Mouse (Mus musculus): ENCODE data around the gene Gm11060. TPM values are rescaled to one million over a fixed set of nuclear protein-coding genes. Genes with fewer than 3 reads are reported as not detected.

Gm11060 gene
- polyA plus RNA-seq (2015; fragmentation: Nextera tagmentation; extraction: Ambion mirVana), result not detected in 2 replicates

GRCm38 (mm10) chr2:105091718-105092117 lies at the start of gene Gm11060:
Gene Gm11060 (plus strand): TSS chr2:105092018.
- no peak within 1 kb of the TSS for H3K4me3 ChIP-seq (ENCODE audit: low read length)
- H3K27ac ChIP-seq (ENCODE audit: low read depth, low read length), result no peak within 1 kb of the TSS
- 88% methylated on average over 2 of the region's 2 CpGs for WGBS
- no peaks in the 10 kb centered on the region for H3K27me3 ChIP-seq (replicated peaks; ENCODE audit: control insufficient read depth, insufficient read depth, low read length)
- H3K36me3 ChIP-seq (ENCODE audit: control insufficient read depth, insufficient read depth, low read length), result no peaks in the 10 kb centered on the region
- no peaks in the 10 kb centered on the region for H3K9me3 ChIP-seq (ENCODE audit: control insufficient read depth, low read length)
- no peak for ATAC-seq
- peaks cover 12% of the 10 kb centered on the region for H3K4me1 ChIP-seq (ENCODE audit: control insufficient read depth, insufficient read depth, low read depth, low read length)
- H3K4me2 ChIP-seq (ENCODE audit: low read length), result no peak within 1 kb of the TSS
- no peak within 1 kb of the TSS for H3K9ac ChIP-seq (ENCODE audit: low read depth, low read length)

- Histone ChIP-seq H3K4me2 (ENCODE audit: low read length) (no peak overlapping the region), H3K27ac (ENCODE audit: low read depth, low read length) (no peak overlapping the region), H3K4me1 (ENCODE audit: control insufficient read depth, insufficient read depth, low read depth, low read length) (no peaks in the 10 kb centered on the region), H3K9me3 (ENCODE audit: control insufficient read depth, low read length) (no peaks in the 10 kb centered on the region), H3K27me3 (replicated peaks; ENCODE audit: control insufficient read depth, insufficient read depth, low read length) (no peaks in the 10 kb centered on the region), H3K4me3 (ENCODE audit: low read length) (no peak overlapping the region), H3K36me3 (ENCODE audit: control insufficient read depth, insufficient read depth, low read length) (no peaks in the 10 kb centered on the region), H3K9ac (ENCODE audit: low read depth, low read length) (no peak overlapping the region)
- ATAC-seq, result no peak
- WGBS, result 74% methylated on average over 4 of the region's 4 CpGs
These were observed 48.7 kb upstream of the Gm11060 start for GRCm38 (mm10) chr2:105043152-105043551.

GRCm38 (mm10) chr2:105048301-105048700 lies 43.5 kb upstream of the Gm11060 start:
- Histone ChIP-seq H3K4me2 (ENCODE audit: low read length) (no peak overlapping the region), H3K9me3 (ENCODE audit: control insufficient read depth, low read length) (no peaks in the 10 kb centered on the region), H3K27me3 (replicated peaks; ENCODE audit: control insufficient read depth, insufficient read depth, low read length) (no peaks in the 10 kb centered on the region), H3K9ac (ENCODE audit: low read depth, low read length) (no peak overlapping the region), H3K4me3 (ENCODE audit: low read length) (no peak overlapping the region), H3K4me1 (ENCODE audit: control insufficient read depth, insufficient read depth, low read depth, low read length) (no peaks in the 10 kb centered on the region), H3K27ac (ENCODE audit: low read depth, low read length) (no peak overlapping the region), H3K36me3 (ENCODE audit: control insufficient read depth, insufficient read depth, low read length) (no peaks in the 10 kb centered on the region)
- 28% methylated on average over 1 of the region's 1 CpGs for WGBS
- no peak for ATAC-seq

GRCm38 (mm10) chr2:105055529-105055928 lies 36.3 kb upstream of the Gm11060 start:
- no peaks in the 10 kb centered on the region for H3K9me3 ChIP-seq (ENCODE audit: control insufficient read depth, low read length)
- no peaks in the 10 kb centered on the region for H3K4me1 ChIP-seq (ENCODE audit: control insufficient read depth, insufficient read depth, low read depth, low read length)
- H3K4me3 ChIP-seq (ENCODE audit: low read length), result no peak overlapping the region
- no peak overlapping the region for H3K27ac ChIP-seq (ENCODE audit: low read depth, low read length)
- ATAC-seq, result no peak
- 87% methylated on average over 1 of the region's 1 CpGs for WGBS
- no peaks in the 10 kb centered on the region for H3K27me3 ChIP-seq (replicated peaks; ENCODE audit: control insufficient read depth, insufficient read depth, low read length)
- H3K36me3 ChIP-seq (ENCODE audit: control insufficient read depth, insufficient read depth, low read length), result no peaks in the 10 kb centered on the region
- no peak overlapping the region for H3K9ac ChIP-seq (ENCODE audit: low read depth, low read length)
- no peak overlapping the region for H3K4me2 ChIP-seq (ENCODE audit: low read length)

- Histone ChIP-seq H3K9me3 (ENCODE audit: control insufficient read depth, low read length) (no peaks in the 10 kb centered on the region), H3K27me3 (replicated peaks; ENCODE audit: control insufficient read depth, insufficient read depth, low read length) (no peaks in the 10 kb centered on the region), H3K27ac (ENCODE audit: low read depth, low read length) (no peak overlapping the region), H3K4me3 (ENCODE audit: low read length) (no peak overlapping the region), H3K4me2 (ENCODE audit: low read length) (no peak overlapping the region), H3K36me3 (ENCODE audit: control insufficient read depth, insufficient read depth, low read length) (no peaks in the 10 kb centered on the region), H3K4me1 (ENCODE audit: control insufficient read depth, insufficient read depth, low read depth, low read length) (no peaks in the 10 kb centered on the region), H3K9ac (ENCODE audit: low read depth, low read length) (no peak overlapping the region)
- WGBS, result 84% methylated on average over 7 of the region's 7 CpGs
- ATAC-seq, result no peak
These were observed 33.2 kb upstream of the Gm11060 start for GRCm38 (mm10) chr2:105058577-105059116.

- no peak overlapping the region for H3K4me3 ChIP-seq (ENCODE audit: low read length)
- H3K4me1 ChIP-seq (ENCODE audit: control insufficient read depth, insufficient read depth, low read depth, low read length), result no peaks in the 10 kb centered on the region
- no peak for ATAC-seq
- H3K27me3 ChIP-seq (replicated peaks; ENCODE audit: control insufficient read depth, insufficient read depth, low read length), result no peaks in the 10 kb centered on the region
- H3K9me3 ChIP-seq (ENCODE audit: control insufficient read depth, low read length), result no peaks in the 10 kb centered on the region
- WGBS, result 56% methylated on average over 7 of the region's 7 CpGs
- no peak overlapping the region for H3K27ac ChIP-seq (ENCODE audit: low read depth, low read length)
- no peak overlapping the region for H3K9ac ChIP-seq (ENCODE audit: low read depth, low read length)
- no peaks in the 10 kb centered on the region for H3K36me3 ChIP-seq (ENCODE audit: control insufficient read depth, insufficient read depth, low read length)
- no peak overlapping the region for H3K4me2 ChIP-seq (ENCODE audit: low read length)
These were observed 29.0 kb upstream of the Gm11060 start for GRCm38 (mm10) chr2:105062741-105063372.

GRCm38 (mm10) chr2:105072496-105072895 lies 19.3 kb upstream of the Gm11060 start:
- Histone ChIP-seq H3K27me3 (replicated peaks; ENCODE audit: control insufficient read depth, insufficient read depth, low read length) (no peaks in the 10 kb centered on the region), H3K36me3 (ENCODE audit: control insufficient read depth, insufficient read depth, low read length) (no peaks in the 10 kb centered on the region), H3K27ac (ENCODE audit: low read depth, low read length) (no peak overlapping the region), H3K9ac (ENCODE audit: low read depth, low read length) (no peak overlapping the region), H3K9me3 (ENCODE audit: control insufficient read depth, low read length) (no peaks in the 10 kb centered on the region), H3K4me1 (ENCODE audit: control insufficient read depth, insufficient read depth, low read depth, low read length) (no peaks in the 10 kb centered on the region), H3K4me3 (ENCODE audit: low read length) (no peak overlapping the region), H3K4me2 (ENCODE audit: low read length) (no peak overlapping the region)
- no peak for ATAC-seq
- WGBS, result 74% methylated on average over 4 of the region's 4 CpGs

- H3K4me1 ChIP-seq (ENCODE audit: control insufficient read depth, insufficient read depth, low read depth, low read length), result no peaks in the 10 kb centered on the region
- H3K36me3 ChIP-seq (ENCODE audit: control insufficient read depth, insufficient read depth, low read length), result no peaks in the 10 kb centered on the region
- no peak overlapping the region for H3K9ac ChIP-seq (ENCODE audit: low read depth, low read length)
- no peaks in the 10 kb centered on the region for H3K9me3 ChIP-seq (ENCODE audit: control insufficient read depth, low read length)
- ATAC-seq, result no peak
- no peak overlapping the region for H3K4me3 ChIP-seq (ENCODE audit: low read length)
- WGBS, result 42% methylated on average over 4 of the region's 4 CpGs
- no peak overlapping the region for H3K4me2 ChIP-seq (ENCODE audit: low read length)
- H3K27ac ChIP-seq (ENCODE audit: low read depth, low read length), result no peak overlapping the region
- no peaks in the 10 kb centered on the region for H3K27me3 ChIP-seq (replicated peaks; ENCODE audit: control insufficient read depth, insufficient read depth, low read length)
These were observed 17.6 kb upstream of the Gm11060 start for GRCm38 (mm10) chr2:105074196-105074595.

- Histone ChIP-seq H3K4me2 (ENCODE audit: low read length) (no peak overlapping the region), H3K9me3 (ENCODE audit: control insufficient read depth, low read length) (no peaks in the 10 kb centered on the region), H3K9ac (ENCODE audit: low read depth, low read length) (no peak overlapping the region), H3K27ac (ENCODE audit: low read depth, low read length) (no peak overlapping the region), H3K27me3 (replicated peaks; ENCODE audit: control insufficient read depth, insufficient read depth, low read length) (no peaks in the 10 kb centered on the region), H3K36me3 (ENCODE audit: control insufficient read depth, insufficient read depth, low read length) (no peaks in the 10 kb centered on the region), H3K4me1 (ENCODE audit: control insufficient read depth, insufficient read depth, low read depth, low read length) (no peaks in the 10 kb centered on the region), H3K4me3 (ENCODE audit: low read length) (no peak overlapping the region)
- ATAC-seq, result no peak
- WGBS, result 82% methylated on average over 5 of the region's 5 CpGs
These were observed 16.0 kb upstream of the Gm11060 start for GRCm38 (mm10) chr2:105075809-105076208.
